Mouse (Mus musculus): ENCODE data around the gene Dse.
A peak's percentile ranks its signal among the peaks of the same experiment; 100 is the strongest.

The Dse gene

GRCm38 (mm10) chr10:34128391-34128790 lies 79.1 kb downstream of the Dse start:
- DNase-seq, result peak in 1 of 2 experiments; percentile 5

GRCm38 (mm10) chr10:34127392-34128378 lies 79.8 kb downstream of the Dse start, which contains the start of gene Calhm6:
Calhm6 (minus strand) TSS chr10:34127984.
- DNase-seq, result peak; percentile 26 to 35

- no peak for DNase-seq
These were observed 89.1 kb downstream of the Dse start for GRCm38 (mm10) chr10:34118421-34118820.

- no peak for DNase-seq
These were observed 89.7 kb downstream of the Dse start for GRCm38 (mm10) chr10:34117770-34118169.

GRCm38 (mm10) chr10:34117131-34117530 lies 90.4 kb downstream of the Dse start:
- no peak for DNase-seq

- no peak for DNase-seq
These were observed 95.4 kb downstream of the Dse start for GRCm38 (mm10) chr10:34111964-34112738.

- no peak for DNase-seq
These were observed 96.6 kb downstream of the Dse start for GRCm38 (mm10) chr10:34110863-34111465.
